Mouse (Mus musculus) hindbrain, postnatal 0 days (tissue): ENCODE results near the gene Tmem182. TPM values are rescaled to one million over a fixed set of nuclear protein-coding genes. Genes with fewer than 3 reads are reported as not detected.

Experiments used
- ATAC-seq: fragments of 200-750 bp; cut with Nextera tagmentation; 2 replicates; pipeline ENCODE4 v1.8.0; 2017; ENCODE audit warnings: mild to moderate bottlenecking, moderate TSS enrichment, moderate library complexity
- DNase-seq: peaks from one replicate; pipeline ENCODE4 v3.0.0-alpha.2; 2015; ENCODE audit warnings: low spot score
- H3K27ac ChIP-seq: fragments of 300-500 bp; sonication (generic); 2 replicates; pipeline ENCODE4 v1.5.1; 2014; ENCODE audit warnings: mild to moderate bottlenecking
- H3K27me3 ChIP-seq: fragments of 300-500 bp; sonication (generic); 2 replicates; pipeline ENCODE4 v1.6.1; 2014; ENCODE audit warnings: low read length, mixed read lengths; ENCODE audit not compliant: insufficient read depth
- H3K36me3 ChIP-seq: fragments of 300-500 bp; sonication (generic); 2 replicates; pipeline ENCODE4 v1.6.1; 2014; ENCODE audit warnings: low read length, mixed read lengths; ENCODE audit not compliant: insufficient read depth
- H3K4me1 ChIP-seq: fragments of 300-500 bp; sonication (generic); 2 replicates; pipeline ENCODE4 v1.6.1; 2014; ENCODE audit warnings: antibody characterized with exemption, low read length, mixed read lengths; ENCODE audit not compliant: insufficient read depth
- H3K4me2 ChIP-seq: fragments of 300-500 bp; sonication (generic); 2 replicates; pipeline ENCODE4 v1.6.1; 2014; ENCODE audit warnings: low read depth, mild to moderate bottlenecking, low read length, moderate library complexity, mixed read lengths
- H3K4me3 ChIP-seq: fragments of 300-500 bp; sonication (generic); 2 replicates; pipeline ENCODE4 v1.5.1; 2014; ENCODE audit warnings: low read length
- H3K9ac ChIP-seq: fragments of 300-500 bp; sonication (generic); replicated peaks from 2 replicates; pipeline ENCODE4 v1.6.1; 2014; ENCODE audit warnings: mild to moderate bottlenecking, low read length, moderate library complexity, mixed read lengths
- H3K9me3 ChIP-seq: fragments of 300-500 bp; sonication (generic); 2 replicates; pipeline ENCODE4 v1.6.1; 2016; ENCODE audit warnings: low read length, mixed read lengths
- CTCF ChIP-seq: IDR thresholded peaks from 2 replicates; pipeline ENCODE4 v1.5.1; 2016; ENCODE audit warnings: antibody characterized with exemption, control low read depth, low read depth
- WGBS: fragments of 180-500 bp; shearing (Covaris S2); extraction: QIAGEN DNeasy Blood & Tissue Kit; methylation state at CpG from one replicate; pipeline ENCODE4 v1.1.7; 2014; 5-methylcytosine and 5-hydroxymethylcytosine counted together
- polyA plus RNA-seq: library from polyadenylated mRNA; unstranded; fragments of >200 nt; fragmentation: Nextera tagmentation; extraction: Ambion mirVana; gene quantifications from 2 replicates; pipeline ENCODE4 v1.2.1, GENCODE M21; 2015
- total RNA-seq: library from RNA; depleted of rRNA; stranded (reverse); fragments of >200 nt; gene quantifications from 2 replicates; pipeline ENCODE4 v1.2.3, GENCODE M21; 2014

Gene Tmem182
- total and polyA plus RNA-seq, 2 experiments from 2014 or later = 0.05 to 0.31 TPM

- Histone ChIP-seq H3K4me1 (no peaks in the 10 kb centered on the region), H3K9me3 (no peaks in the 10 kb centered on the region), H3K36me3 (no peaks in the 10 kb centered on the region), H3K4me3 (no peak overlapping the region), H3K27me3 (no peaks in the 10 kb centered on the region), H3K27ac (no peak overlapping the region), H3K9ac (no peak overlapping the region), H3K4me2 (no peak overlapping the region)
- WGBS = 16% methylated on average over 9 of the region's 9 CpGs
- ATAC-seq (no peak), DNase-seq (peak; percentile 85)
- TF ChIP-seq CTCF = peak; percentile 79
Observed at GRCm38 (mm10) chr1:40879051-40879450, 73.7 kb downstream of the Tmem182 start.

DNA sequence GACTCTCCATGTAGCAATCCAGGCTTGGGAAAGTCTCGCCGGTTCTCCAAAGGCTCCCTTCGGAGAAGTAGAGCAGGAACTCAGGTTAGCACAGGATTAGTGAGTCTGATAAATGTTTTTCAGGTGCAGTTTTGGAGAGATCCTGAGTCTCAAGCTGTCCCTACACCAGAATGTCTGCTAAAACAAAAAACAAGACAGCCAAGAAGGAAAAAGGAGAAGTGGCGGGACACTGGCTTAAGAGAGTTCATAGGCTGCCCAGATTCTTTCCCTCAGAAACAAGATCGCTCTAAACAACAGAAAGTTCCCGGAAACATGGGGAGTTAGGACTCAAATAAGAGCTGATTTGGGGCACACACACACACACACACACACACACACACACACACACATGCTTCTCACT lies 74.1 kb downstream of the Tmem182 start:
- H3K36me3 ChIP-seq = no peaks in the 10 kb centered on the region
- ATAC-seq (no peak), DNase-seq (no peak)
- WGBS = 63% methylated on average over 6 of the region's 6 CpGs
- H3K27me3 ChIP-seq = no peaks in the 10 kb centered on the region
- no peaks in the 10 kb centered on the region for H3K4me1 ChIP-seq
- no peaks in the 10 kb centered on the region for H3K9me3 ChIP-seq
- H3K4me3 ChIP-seq = no peak overlapping the region
- H3K27ac ChIP-seq = no peak overlapping the region
- no peak for TF ChIP-seq CTCF
- no peak overlapping the region for H3K4me2 ChIP-seq
- H3K9ac ChIP-seq = no peak overlapping the region

GRCm38 (mm10) chr1:40880527-40880926 lies 75.1 kb downstream of the Tmem182 start:
- H3K27ac ChIP-seq = no peak overlapping the region
- H3K27me3 ChIP-seq = no peaks in the 10 kb centered on the region
- H3K4me2 ChIP-seq = no peak overlapping the region
- no peak for DNase-seq
- no peaks in the 10 kb centered on the region for H3K9me3 ChIP-seq
- no peaks in the 10 kb centered on the region for H3K36me3 ChIP-seq
- H3K4me1 ChIP-seq = no peaks in the 10 kb centered on the region
- WGBS = 32% methylated on average over 2 of the region's 2 CpGs
- ATAC-seq = 0 out of 2 replicates have a peak, but pooled peaks have one; percentile 29
- H3K4me3 ChIP-seq = no peak overlapping the region
- peak; percentile 44; the same call in 1 of the 2 replicates for TF ChIP-seq CTCF
- no peak overlapping the region for H3K9ac ChIP-seq

DNA sequence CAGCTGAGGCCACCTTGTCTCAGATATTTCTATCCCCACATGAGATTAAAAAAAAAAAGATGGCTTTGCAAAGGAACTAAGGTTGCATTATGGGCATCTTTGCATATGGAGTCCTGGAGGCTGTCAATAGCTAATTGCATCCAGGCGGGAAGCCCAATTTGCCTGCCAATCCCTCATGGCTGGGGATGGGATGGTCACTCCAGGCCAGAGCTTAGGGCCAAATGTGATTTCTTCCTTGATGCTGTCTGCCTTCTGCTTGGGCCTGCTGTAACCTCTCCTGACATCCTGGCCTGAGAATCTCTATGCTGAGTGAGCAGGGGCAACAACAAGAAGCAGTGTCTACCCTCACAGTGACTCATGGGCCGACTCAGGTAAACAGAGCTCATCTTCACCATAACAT lies 78.5 kb downstream of the Tmem182 start:
- Histone ChIP-seq H3K9ac (no peak overlapping the region), H3K27me3 (no peaks in the 10 kb centered on the region), H3K9me3 (no peaks in the 10 kb centered on the region), H3K4me2 (no peak overlapping the region), H3K27ac (no peak overlapping the region), H3K4me1 (no peaks in the 10 kb centered on the region), H3K4me3 (no peak overlapping the region), H3K36me3 (no peaks in the 10 kb centered on the region)
- no peak for TF ChIP-seq CTCF
- ATAC-seq (no peak), DNase-seq (no peak)
- 77% methylated on average over 2 of the region's 2 CpGs for WGBS

DNA sequence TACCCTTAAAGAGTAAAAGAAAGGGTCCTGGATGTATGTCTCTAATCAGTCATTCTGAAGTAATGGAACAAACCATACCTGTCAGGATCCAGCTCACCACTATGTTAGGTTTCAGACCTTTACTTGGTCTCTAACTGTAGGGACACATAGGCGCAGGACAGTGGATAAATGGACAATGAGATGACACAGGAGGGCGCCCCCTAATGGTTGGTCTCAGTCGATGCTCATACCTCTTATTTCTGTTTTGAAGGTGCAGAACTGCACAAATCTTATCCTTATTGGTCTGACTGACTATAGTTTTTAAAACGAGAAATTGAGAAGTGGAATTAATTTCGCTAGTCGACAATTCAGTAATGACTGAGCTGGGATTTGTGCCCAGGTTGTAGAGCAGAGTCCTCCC lies 79.5 kb downstream of the Tmem182 start:
- Histone ChIP-seq H3K4me1 (no peaks in the 10 kb centered on the region), H3K4me3 (no peak overlapping the region), H3K27me3 (no peaks in the 10 kb centered on the region), H3K4me2 (no peak overlapping the region), H3K27ac (no peak overlapping the region), H3K36me3 (no peaks in the 10 kb centered on the region), H3K9me3 (no peaks in the 10 kb centered on the region), H3K9ac (no peak overlapping the region)
- TF ChIP-seq CTCF = peak; percentile 36; the same call in 1 of the 2 replicates
- ATAC-seq (no peak), DNase-seq (no peak)
- WGBS = 72% methylated on average over 6 of the region's 6 CpGs

DNA sequence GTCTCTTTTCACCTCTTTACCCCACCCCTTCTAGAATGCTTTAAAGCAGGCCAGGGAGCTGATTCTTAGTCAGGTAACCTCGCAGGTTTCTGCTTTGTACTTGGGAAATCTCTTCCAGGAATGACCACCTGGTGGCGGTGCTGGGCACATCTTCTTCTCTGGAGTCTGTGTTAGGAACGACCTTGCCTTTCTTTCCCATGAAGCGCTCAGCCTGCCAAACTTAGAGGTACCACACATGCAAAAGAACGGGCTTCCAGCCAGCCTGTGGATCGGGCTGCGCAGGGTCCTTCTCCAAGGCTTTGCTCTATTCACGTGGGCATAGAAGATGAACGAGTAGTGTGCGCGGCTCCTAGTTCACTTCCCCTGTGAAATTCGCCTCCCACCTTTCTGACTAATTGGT lies 82.3 kb downstream of the Tmem182 start:
- Histone ChIP-seq H3K4me3 (no peak overlapping the region), H3K9me3 (no peaks in the 10 kb centered on the region), H3K27ac (no peak overlapping the region), H3K27me3 (no peaks in the 10 kb centered on the region), H3K4me2 (peak overlapping the region; percentile 25; the same call in 1 of the 2 replicates), H3K4me1 (no peaks in the 10 kb centered on the region), H3K36me3 (no peaks in the 10 kb centered on the region), H3K9ac (no peak overlapping the region)
- peak; percentile 80 for TF ChIP-seq CTCF
- ATAC-seq (peak; percentile 63), DNase-seq (peak; percentile 88)
- 24% methylated on average over 12 of the region's 12 CpGs for WGBS

DNA sequence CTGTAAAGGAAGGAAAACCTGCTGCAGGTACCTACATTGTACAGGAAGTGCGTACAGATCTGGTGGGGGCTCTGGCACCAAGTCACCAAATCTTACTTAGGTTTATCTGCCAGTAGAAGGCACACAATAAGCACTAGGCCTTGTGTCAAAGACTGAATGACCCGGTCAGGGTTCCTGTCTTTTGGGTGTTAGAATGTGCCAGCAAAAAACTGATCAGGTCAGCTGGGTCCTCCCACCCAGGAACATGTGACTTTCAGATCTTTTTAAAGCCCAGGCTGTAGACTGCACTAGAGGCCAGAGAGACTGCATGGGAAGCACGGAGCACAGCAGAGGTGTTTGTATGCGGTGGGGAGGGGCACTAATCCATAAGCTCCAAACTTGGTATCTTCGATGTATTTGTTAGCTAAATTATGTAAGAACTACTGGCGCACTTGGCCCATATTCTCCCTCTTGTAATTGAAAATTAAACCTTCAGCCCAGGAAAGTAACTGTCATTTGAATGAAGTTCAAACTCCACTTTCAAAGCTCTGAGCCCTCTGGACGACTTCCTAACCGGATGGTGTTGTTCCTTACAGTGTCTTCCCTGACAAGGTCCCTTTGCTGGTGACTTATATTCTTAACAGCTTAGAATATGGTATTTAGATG lies 83.1 kb downstream of the Tmem182 start:
- H3K4me2 ChIP-seq = no peak overlapping the region
- no peaks in the 10 kb centered on the region for H3K27me3 ChIP-seq
- 89% methylated on average over 8 of the region's 8 CpGs for WGBS
- no peaks in the 10 kb centered on the region for H3K9me3 ChIP-seq
- H3K4me1 ChIP-seq = no peaks in the 10 kb centered on the region
- TF ChIP-seq CTCF = no peak
- no peak for ATAC-seq
- no peak for DNase-seq
- H3K27ac ChIP-seq = no peak overlapping the region
- H3K36me3 ChIP-seq = no peaks in the 10 kb centered on the region
- H3K4me3 ChIP-seq = no peak overlapping the region
- H3K9ac ChIP-seq = no peak overlapping the region
